Mouse (Mus musculus) embryo, embryonic 11.5 days (tissue): ENCODE results near the gene Vkorc1.
"Not testable (repeated sequence)": the region's sequence is repeated elsewhere in the genome, so short reads cannot be mapped to it uniquely, and the experiment has no call there.

Experiments used
- DNase-seq: peaks from one replicate; pipeline ENCODE4 v3.0.0-alpha.2; 2012; ENCODE audit warnings: low read depth, low spot score

The Vkorc1 gene

DNA sequence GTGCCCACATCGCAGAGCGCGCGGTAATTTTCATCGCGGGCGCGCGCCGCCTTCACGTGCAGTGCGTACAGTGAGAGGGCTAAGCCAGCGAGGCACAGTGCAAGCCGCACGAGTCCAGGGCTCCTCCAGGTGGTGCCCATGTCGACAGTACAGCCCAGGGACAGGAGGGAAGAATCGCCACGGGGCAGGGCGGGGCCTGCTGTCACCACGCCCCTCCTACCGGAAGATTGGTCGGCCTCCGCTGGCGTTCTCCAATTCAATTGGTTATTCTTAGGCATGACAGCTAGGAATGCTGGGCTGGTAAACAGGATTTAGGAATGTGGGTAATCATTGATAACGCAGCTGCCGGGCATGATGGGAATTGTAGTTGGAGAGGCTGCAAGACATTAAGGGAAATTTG, at the start of gene Vkorc1, which contains the start of gene Gm21974:
Gene Vkorc1 (minus strand): TSS at position 176 of the 400 bp plus-strand sequence.
Gene Gm21974 (minus strand): TSS at position 13 of the 400 bp plus-strand sequence.
- peak; percentile 92 for DNase-seq

GRCm38 (mm10) chr7:127944614-127945013, 49.2 kb upstream of the Vkorc1 start:
- no peak for DNase-seq

DNA sequence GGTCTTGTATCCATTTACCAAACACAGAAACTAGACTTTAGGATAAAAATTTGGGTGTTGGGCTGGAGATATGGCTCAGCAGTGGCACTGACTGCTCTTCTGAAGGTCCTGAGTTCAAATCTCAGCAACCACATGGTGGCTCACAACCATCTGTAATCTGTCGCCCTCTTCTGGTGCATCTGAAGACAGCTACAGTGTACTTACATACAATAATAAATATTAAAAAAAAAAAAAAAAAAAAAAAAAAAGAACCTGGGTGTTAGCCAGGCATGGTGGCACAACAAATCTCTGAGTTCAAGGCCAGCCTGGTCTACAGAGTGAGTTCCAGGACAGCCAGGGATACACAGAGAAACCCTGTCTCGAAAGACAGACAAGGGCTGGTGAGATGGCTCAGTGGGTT, 46.7 kb upstream of the Vkorc1 start:
- not testable (repeated sequence) for DNase-seq

DNA sequence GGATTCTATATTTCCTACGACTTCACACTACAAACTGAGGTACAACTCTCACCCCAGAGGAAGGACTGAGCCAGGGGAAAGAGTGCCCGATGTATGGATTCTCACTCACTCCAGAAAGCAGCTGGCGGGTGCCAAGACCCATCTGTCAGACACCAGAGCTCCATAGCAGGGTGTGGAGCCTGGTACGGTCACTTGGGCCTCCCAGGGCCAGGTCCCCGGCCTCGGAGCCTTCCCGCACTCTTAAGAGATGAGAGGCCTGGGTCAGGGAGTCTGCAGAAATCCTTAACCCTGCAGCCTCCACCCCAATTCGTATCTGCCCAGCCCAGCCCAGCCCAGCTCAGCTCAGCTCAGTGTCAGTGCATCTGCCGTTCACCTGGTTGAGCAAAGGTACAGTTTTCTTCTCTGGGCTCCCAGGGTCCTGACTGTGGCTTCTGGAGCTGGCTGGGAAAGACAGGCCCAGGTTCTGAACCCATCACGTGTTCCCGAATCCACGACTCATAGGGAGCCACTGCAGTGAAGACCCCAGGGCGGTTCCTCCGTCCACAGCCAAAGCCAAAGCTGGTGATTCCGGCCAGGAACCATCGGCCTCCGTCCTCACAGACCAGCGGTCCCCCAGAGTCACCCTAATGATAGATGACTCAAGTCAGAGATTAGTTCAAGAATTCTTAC, 40.9 kb upstream of the Vkorc1 start:
- no peak for DNase-seq

DNA sequence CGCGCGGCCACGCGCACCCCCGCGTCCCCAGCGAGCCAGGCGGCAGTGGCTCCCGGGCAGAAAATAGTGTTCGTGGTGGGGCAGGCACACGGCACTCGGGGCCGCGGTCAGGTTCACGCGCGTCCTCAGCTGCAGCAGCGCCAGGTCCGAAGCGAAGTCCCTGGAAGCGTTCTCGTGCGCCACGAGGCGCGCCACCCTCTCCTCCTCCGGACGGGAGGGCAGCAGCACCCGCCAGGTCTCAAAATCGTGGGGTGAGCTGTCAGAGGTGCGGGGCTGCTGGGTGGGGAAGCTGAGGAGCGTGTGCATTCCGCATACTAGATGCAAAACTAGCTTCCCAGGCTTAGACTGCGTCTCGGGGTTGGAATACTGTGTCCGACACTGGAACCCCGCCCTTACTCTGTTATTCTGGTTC, 40.3 kb upstream of the Vkorc1 start:
- no peak for DNase-seq

DNA sequence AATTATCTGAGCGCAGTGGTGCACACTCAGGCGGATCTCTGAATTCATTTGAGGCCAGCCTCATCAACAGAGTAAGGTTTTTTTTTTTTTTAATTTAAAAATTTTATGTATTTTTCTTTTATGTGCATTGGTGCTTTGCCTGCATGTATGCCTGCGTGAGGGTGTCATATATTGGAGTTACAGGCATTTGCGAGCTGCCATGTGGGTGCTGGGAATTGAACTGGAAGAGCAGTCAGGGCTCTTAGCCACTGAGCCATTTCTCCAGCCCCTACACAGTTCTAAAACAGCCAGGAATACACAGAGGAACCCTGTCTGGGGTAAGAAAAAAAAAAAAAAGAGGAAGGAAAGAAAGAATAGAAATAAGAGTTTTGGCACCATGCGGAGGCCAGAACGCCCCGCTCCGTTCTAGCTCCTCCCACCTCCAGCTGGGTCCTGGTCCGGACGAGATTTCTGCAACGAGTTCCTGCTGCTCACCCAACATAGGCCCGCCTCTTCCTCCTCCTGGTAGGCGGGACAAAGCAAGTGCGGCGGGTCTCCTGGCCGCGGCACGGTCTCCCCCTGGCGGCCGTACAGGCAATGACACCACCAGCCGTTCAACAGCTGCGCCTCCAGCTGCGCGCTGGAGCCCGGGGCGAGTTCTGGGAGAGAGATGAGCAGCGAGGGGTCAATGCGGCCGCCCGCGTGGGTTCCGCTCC, 39.8 kb upstream of the Vkorc1 start:
- DNase-seq, result peak; percentile 91

- DNase-seq, result no peak
These were observed 38.7 kb upstream of the Vkorc1 start for GRCm38 (mm10) chr7:127934075-127934474.

DNA sequence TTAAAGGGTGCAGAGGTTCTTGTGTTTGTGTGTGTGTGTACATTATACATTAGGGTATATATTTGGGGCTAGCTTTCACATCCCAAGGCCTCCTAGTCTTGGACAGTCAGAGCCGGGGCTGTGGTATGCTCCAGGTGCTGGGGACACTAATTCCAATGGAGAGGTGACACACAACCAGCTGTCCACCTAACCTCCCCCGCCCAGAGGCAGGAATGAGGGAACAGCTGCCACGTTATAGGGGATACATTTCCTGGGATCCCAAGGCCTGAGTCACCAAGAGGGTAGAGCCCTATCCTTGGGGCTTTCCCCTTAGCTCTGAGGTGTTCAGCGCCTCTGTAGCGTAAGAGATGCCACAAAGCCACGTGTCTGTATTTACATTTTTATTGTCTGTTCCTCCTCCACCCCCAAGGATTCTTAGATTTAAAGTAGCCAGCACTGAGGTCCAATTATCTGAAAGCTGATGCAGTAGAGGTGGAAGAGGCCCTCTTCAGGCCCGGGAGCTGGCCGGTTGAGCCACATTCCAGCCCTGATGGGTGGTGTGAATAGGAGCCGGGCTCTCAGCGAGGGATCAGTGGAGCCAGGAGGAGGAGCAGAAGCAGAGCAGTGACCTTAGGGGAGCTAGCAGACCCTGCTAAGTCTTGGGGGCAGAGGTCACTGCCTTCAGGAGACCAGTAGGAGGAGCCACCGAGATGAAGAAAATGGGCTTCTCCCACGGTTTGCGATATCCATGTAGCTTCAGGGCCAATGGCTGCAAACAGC, 37.0 kb upstream of the Vkorc1 start:
- DNase-seq, result no peak

DNA sequence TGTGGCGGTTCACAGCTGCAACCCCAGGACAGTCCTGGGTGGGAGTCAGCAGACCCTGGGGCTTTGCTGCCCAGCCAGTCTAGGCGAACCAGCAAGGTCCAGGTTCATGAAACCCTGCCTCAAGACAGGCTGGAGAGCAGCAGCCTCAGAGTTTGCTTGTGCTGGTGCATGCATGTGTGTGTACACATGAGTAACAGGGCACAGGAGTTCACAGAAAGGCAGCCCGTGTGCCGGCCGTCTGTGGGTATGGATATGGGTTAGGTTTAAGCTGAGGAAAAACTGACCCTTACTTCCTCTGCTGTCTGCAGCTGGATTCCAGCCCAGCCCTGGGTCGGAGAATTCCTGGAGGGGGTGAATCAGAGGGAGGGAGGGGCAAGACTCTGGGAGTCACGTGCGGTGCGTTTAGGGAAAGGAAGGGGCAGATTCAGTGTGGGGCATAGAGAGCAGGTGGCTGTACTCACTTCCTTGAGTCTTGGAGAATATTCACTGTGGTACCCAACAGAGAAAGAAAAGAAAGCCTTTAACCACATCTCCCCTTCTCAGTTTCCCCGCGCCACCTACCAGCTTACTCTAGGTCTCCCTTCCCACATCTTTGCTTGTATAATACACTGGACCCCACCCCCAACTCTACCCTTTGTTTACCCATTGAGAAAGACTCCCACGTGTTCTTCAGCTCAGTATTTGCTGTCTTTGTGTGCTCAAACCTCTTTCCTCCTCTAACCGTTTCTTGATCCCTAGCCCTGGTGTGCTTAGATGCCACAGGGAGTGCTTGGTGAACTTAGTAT, 36.1 kb upstream of the Vkorc1 start:
- no peak for DNase-seq

DNA sequence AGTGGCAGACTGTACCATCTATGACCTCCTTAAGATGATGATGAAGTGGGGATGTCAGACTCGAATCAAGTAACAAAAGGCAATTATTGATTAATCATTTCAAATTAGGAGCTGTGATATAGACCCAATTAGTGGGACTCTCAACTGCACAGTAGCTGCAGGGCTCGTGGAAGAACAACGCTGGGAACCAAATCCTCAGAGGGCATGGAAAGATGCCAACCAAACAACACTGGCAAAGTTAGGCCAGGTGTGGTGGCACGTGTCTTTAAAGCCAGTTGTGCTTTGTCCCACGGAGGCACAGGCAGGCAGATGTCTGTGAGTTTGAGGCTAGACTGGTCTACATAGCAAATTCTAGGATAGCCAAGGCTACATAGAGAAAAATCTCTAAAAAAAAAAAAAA, 35.2 kb upstream of the Vkorc1 start:
- DNase-seq, result no peak

GRCm38 (mm10) chr7:127929923-127930322, 34.5 kb upstream of the Vkorc1 start, which contains the start of gene Prss8:
Prss8 (minus strand) TSS chr7:127930104.
- no peak for DNase-seq

- no peak for DNase-seq
These were observed 33.2 kb upstream of the Vkorc1 start for GRCm38 (mm10) chr7:127928596-127928995.

GRCm38 (mm10) chr7:127927726-127928125, 32.3 kb upstream of the Vkorc1 start:
- no peak for DNase-seq

- no peak for DNase-seq
These were observed 31.4 kb upstream of the Vkorc1 start for GRCm38 (mm10) chr7:127926846-127927245.

- DNase-seq, result no peak
These were observed 30.6 kb upstream of the Vkorc1 start for GRCm38 (mm10) chr7:127926066-127926465.

GRCm38 (mm10) chr7:127925252-127925651, 29.8 kb upstream of the Vkorc1 start:
- DNase-seq, result no peak

- DNase-seq, result no peak
These were observed 28.3 kb upstream of the Vkorc1 start for GRCm38 (mm10) chr7:127923714-127924113.

DNA sequence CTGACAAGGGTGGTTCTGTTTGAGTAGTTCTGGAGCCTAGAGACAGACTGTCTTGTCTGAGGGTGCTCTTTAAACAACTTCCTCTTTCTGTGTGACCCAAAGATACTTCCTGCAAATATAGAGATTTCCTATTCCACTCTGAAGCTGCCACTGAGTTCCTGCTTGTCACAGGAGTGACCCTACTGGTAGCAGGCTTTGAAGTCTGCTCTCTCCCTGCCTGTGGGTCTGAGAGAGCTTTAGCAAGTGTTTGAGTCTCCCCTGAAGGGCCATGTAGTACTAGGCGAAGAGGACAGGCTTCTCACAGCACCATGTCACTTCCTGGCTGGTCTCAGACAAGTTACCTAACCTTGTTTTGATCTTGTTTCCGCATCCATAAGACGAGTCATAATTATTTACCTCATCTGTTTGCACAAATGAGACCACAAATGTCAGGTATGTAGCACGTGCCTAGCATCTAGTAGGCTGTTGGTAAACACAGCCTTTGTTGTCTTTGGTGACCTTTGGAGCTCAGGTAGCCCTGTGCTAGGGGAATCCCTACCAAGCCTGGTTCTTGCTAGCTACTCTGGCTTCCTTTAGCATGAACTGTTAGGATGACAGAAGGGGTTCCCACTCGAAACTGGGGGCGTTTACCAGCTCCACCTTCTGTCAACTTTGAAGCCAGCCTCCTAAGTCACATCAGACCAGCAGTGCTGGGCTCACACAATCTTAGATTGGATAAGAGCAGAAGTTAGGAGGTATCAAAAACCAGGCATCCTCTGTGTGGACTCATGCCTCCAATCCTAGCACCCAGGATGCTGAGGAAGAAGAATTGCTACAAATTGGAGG, 27.2 kb upstream of the Vkorc1 start:
- DNase-seq, result no peak

DNA sequence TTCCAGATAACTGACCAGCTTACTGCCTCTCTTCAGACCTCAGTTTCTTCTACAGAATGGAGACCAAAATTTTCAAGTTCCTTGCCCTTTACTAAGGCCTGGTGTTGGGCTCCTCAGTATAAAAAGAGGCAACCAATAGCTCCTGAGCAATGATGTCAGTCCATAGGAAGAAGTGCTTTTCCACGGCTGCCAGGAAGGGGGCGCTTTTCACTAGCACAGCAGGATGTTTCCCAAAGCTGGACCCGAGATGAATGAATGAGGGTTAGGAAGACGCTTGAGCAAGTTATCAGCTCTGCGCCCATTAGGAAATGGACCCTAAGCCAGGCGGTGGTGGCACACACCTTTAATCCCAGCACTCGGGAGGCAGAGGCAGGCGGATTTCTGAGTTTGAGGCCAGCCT, 26.1 kb upstream of the Vkorc1 start:
- no peak for DNase-seq

DNA sequence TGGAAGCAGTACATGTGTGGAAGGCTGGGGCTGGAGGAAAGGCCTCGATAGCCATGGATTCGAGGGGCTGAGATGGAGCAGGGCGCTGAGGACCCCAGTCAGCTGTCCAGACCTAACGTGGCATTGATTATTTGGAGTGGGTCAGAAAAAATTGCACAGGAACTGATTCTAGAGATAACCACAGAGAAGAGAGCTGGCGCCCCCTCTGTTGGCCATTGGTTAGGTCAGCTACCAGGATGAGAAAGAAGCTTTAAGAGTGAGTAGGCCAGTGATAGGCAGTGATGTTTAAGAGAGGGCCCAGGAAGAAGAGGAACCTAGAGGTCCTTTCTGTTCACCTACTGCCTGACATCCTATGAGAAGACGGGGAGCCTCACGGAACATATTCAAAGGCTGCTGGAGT, 23.9 kb upstream of the Vkorc1 start:
- no peak for DNase-seq

- no peak for DNase-seq
These were observed 22.8 kb upstream of the Vkorc1 start for GRCm38 (mm10) chr7:127918203-127918602.
